Mouse (Mus musculus): ENCODE data around the gene Fam83e.

The Fam83e gene

DNA sequence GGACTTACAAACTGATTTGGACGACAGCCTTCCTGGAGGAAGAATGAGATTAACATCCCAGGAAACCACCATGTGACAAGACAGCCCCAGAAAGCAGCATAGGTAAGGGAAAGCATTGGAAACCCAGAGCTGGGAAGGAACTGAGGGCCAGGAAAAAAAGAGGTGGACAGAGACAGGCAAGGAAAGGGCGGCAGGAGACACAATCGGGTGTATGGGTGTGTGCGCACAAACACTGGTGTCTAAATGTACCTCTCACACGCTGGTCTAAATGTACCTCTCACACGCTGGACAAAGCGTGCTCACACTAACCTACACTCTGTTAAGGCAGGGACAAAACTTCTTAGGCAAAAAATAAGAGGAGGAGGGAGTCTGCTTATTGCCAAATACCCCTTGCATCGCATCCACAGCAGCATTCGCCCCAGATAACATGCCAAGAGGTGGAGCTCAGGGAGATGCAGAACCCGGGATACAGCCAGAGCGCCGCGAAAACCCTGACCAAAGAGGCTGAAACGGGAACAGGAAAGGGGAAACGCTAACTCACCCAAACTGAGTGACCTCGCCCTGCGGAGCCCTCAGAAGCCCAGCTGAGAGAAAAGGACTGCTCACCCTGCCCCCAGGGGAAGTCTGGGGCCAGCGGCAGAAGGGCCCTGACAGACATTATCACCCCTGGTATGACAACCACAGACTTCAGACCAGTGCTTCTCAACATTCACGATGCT, 5.1 kb upstream of the Fam83e start:
- peak in 1 of 2 experiments; percentile 38 for DNase-seq

DNA sequence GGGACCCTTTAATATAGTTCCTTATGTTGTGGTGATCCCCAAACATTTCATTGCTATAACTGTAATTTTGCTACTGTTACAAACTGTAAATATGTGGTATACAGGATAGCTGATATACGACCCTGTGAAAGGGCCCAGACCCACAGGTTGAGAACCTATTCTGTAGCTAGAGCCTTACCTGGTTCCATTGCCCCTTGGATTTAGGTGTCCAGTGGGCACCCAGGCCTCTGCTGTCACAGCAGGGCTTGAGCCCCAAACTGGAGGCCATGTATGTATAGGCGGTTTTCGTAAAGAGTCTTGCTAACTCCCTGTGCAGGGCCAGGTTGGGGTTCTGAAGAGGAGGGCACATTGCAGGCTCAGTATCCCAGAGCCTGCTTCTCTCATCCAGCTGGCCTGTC, 4.6 kb upstream of the Fam83e start:
- no peak for DNase-seq

DNA sequence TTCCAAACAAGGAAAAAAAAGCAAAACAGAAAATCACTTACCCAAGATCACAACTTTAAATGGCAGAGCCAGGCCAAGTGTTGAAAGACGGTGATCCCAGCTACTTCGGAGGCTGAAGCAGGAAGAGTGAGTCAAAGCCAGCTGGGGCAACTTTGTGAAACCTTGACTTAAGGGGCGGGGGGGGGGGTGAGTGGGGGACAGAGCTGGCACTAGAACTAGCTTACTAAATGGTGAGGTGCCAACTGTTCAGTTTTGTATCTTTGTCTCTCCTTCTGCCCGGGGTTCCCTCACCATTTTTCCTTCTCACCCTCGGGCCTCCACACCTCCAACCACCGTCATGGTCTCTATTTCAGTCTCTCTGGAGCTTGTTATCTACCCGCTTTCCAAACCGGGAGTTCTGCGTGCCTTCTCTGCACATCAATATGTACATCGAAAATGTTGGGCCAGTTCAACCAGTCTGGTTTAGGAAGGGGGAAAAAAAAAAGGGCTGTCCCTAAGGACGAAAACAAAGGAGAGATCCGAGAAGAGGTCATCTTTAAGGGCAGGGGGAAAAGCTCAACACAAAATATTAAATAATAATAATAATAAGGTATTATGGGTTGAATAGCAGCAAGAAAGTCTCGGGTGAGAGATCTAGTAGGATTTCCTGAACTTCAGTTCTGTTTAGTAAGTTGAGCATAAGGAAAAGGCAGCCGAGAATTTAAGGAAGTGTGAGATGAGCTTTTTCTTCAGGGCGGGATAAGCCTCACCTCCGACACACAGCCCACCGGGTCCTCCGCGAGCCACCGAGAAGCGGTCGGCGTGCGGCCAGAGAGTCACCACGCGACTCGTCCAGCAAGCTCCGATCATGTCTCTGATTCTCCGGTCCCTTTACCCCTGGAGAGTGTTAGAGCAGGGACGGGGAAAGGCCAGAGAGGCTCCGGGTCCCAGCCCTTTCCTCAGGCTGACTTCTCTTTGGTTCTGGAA, 3.8 kb upstream of the Fam83e start:
- DNase-seq, result no peak

DNA sequence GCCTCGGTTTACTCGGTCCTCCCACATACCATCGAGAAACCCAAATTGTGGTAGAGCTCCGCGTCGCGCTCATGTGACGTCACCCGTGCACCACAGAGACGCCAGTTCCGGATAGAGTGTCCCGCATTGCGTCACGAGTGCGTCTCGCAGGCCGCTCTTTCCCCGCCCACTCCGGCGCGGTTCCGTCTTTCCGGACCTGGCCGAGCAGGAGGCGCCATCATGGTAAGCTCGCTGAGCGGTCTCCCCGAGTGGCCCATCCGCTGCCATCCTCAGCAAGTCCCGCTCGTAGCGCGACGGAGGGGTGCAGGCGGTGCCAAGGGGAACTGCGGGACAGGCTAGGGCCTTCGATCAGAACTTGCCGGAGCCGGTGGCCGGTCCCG, 3.1 kb upstream of the Fam83e start, which contains the start of gene Sphk2:
Sphk2 (minus strand) TSS at position 85 of the 380 bp plus-strand sequence.
- peak; percentile 98 for DNase-seq

DNA sequence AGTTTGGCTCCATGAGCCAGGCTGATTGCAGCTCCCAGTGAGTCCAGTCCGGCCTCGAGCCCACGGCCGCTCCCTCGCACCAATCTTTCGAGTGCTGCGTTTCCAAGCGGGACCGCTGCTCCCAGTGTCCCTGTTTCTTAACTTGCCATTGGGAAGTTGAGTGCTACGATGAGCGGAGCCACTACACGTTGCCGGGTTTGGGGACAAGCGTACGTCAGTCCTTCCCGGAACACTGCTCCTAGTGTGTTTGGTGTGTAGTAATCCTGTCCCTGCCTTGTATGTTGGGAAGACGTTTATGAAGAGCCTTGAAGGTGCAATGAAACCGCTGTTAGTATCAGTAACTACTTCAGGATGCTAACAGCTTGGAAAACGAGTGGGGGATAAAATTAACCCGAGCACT, 2.7 kb upstream of the Fam83e start:
- no peak for DNase-seq

- DNase-seq, result no peak
Measured at GRCm38 (mm10) chr7:45719180-45719579, 1.8 kb upstream of the Fam83e start.

- no peak for DNase-seq
Measured at GRCm38 (mm10) chr7:45719738-45720412, 1.1 kb upstream of the Fam83e start.

DNA sequence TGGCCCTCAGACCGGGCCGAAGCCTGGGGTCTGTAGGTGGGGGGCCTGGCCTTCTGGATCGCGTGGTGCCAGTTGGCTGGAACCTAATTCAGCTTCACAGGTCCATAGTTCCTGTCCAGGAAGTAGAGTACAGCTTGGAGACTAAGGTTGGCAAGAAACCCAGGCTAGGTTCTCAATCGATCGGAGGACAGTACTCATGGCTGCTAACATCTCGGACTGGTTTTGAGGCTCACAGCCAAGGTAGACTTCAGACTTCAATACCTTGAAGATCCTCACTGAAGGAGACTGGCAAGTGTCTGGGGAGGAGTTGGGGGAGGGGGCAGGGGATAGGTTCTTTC, 191 bp downstream of the Fam83e start:
- DNase-seq, result no peak

DNA sequence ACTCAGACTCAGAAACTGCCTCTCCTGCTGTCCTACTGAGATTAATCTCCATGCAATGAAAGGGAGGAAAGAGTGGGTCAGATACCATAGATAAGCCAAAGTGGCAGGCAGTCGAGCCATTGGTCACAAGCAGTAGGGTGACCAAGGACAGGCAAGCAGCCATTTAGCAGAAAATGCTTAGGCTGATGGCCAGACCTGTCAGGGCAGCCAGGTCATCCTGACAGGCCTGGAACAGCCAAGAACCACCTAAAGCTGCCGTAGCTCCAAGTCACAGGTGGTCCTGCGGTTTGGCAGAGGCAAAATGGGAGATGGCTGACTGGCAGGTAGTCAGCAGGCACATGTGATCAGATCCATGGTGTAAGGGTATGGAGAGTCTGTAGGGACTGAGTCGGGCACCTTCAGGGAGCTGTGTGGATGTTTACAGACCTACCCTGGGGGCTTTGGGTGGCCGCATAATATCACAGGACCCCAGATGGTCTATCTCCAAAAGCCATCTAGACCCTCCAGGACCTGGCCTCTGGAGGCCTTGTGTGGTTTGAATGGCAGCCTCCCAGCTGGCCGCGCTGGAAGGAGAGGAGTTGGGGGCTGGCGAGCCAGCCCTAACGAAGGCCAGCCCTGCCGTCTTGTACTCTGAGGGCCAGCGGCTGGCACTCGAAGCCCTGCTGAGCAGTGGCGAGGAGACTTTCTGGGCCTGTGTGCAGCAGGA, 783 bp downstream of the Fam83e start:
- DNase-seq, result no peak

GRCm38 (mm10) chr7:45722348-45722713, 1.3 kb downstream of the Fam83e start:
- DNase-seq, result no peak

- no peak for DNase-seq
Measured at GRCm38 (mm10) chr7:45723301-45723700, 2.3 kb downstream of the Fam83e start.

DNA sequence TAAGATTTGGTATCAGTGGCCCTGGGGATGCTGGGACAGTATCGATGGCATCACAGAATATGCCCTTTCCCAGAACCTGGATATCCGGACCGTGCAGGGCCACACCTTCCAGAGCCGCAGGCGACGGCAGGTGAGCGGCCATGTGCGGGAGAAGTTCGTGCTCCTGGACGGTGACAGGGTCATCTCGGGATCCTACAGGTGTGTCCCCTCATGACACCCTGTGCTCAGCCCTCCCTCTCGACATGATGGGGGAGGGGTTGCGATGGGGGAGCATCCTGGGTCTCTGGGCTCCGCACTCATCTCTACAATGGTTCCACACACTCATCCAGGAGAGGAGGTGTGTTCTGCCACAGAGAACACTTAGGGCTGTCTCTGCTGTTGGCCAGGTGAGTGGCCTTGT, 2.8 kb downstream of the Fam83e start:
- no peak for DNase-seq

GRCm38 (mm10) chr7:45725151-45725550, 4.1 kb downstream of the Fam83e start:
- DNase-seq, result no peak

DNA sequence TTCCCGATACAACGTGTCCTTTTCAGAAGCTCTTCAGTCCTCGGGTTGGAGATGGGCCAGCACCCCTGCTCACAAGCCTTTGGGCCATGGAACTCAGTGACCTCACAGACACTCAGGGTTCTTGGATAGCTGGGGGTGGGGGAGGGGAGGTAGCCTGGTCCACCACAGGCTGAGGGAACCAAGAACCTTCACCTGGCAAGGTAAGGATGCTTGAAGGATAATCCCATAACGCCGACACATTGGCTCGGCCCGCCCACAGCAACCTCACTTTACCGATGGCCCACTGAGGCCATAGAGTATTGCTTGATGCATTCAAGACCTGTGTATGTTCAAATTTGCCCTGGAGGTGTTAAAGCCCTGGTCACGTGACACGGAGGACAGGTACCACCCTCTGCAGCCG, 4.7 kb downstream of the Fam83e start, which contains the start of gene Spaca4:
Spaca4 (minus strand) TSS at position 101 of the 400 bp plus-strand sequence.
- DNase-seq, result no peak

GRCm38 (mm10) chr7:45726419-45726818, 5.4 kb downstream of the Fam83e start:
- DNase-seq, result no peak

DNA sequence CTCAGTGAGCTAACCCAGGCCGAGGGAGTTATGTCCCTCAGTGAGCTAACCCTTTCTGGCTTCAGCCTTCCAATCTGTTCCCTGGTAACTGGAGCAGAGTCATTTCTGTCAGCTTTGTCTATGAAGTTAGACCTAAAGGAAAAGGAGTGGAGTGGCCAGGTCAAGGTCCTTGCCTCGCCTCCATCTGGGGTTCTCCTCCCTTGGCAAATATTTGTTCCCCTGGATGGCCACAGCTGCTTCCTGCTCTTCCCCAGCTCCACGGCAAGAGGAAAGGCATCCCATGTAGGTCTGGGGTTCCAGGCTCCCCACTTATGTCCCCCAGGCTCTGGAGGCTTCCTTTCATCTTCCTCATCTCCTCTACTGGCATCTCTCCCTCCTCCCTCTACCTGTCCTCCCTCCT, 6.6 kb downstream of the Fam83e start:
- DNase-seq, result no peak

DNA sequence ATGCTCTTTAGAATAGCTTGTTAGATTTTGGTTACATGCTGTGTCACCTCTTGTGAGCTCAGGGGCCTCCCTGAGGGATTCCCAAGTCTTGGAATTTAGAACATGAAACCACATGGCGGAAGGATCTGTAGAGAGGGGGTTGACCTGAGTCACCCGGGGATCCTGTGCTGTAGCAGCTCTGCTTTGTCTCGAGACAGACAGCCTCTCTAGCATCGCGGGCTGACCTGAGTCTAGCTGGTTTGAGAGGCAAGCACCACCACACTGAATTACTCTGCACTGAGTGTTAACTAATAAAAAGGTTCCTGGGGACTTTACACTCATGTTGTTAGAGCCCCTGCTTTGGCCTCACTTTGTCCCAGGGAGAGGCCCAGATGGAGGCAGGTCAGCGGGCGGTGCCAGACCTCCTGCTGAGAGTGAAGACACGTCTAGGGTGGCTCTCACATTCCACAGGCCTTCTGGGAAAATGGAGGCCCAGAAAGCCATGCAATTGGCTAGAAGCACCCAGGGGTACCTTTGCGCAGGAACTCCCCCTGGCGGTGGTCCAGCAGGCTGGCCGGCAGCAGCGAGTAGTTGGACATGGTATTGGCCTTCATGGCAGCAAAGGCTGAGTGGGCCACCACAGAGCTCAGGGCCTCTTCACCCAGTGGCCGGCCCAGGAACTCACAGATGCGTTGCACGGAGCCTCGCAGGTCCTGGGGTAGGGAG, 9.9 kb downstream of the Fam83e start:
- DNase-seq, result peak in 1 of 2 experiments; percentile 55

- DNase-seq, result no peak
Measured at GRCm38 (mm10) chr7:45733477-45733876, 12.5 kb downstream of the Fam83e start.

DNA sequence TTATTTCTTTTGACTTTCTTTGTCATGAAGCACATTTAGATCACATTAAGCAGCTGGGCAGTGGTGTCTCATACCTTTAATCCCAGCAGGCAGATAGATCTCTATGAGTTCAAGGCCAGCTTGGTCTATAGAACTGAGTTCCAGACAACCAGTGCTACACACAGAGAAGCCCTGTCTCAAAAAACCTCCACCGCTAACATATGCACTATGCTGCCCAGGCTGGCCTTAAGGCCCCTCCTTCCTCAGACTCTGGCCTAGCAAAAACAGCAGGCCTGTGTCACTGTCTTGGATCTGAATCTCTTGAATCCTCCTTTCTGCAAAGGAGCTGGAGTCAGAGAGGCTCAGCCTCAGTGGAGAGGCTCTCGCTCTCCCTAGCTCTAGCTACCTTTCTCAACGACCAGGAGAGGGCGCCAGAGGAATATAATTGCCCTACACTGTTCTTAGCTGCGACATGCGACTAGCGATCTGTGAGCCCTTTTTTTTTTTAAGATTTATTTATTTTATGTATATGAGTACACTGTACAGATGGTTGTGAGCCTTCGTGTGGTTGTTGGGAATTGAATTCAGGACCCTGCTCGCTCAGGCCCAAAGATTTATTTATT, 18.3 kb downstream of the Fam83e start:
- DNase-seq, result peak; percentile 68 to 83

DNA sequence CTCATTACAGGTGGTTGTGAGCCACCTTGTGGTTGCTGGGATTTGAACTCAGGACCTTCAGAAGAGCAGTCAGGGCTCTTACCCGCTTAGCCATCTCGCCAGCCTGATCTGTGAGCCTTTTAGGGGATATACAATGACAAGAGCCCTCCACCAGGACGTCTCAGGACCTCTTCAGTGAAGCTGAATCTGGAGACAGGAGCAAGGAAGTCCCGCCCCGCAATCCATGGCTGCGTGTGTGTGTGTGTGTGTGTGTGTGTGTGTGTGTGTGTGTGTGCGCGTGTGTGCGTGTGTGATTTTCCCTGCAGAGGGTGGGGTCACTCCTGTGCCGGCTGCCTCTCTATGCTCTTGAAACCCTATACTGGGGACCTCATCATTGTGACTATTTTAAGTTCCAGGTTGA, 18.8 kb downstream of the Fam83e start:
- DNase-seq, result no peak

GRCm38 (mm10) chr7:45741308-45741707, 20.3 kb downstream of the Fam83e start:
- DNase-seq, result no peak

- no peak for DNase-seq
Measured at GRCm38 (mm10) chr7:45741777-45742176, 20.8 kb downstream of the Fam83e start.
